Mouse (Mus musculus): Measurements from ENCODE around the gene Zfp658. TPM values are rescaled to one million over a fixed set of nuclear protein-coding genes. Genes with fewer than 3 reads are reported as not detected.

The Zfp658 gene
- total RNA-seq, 2 experiments from 2014 or later = 2.2 to 2.3 TPM

DNA sequence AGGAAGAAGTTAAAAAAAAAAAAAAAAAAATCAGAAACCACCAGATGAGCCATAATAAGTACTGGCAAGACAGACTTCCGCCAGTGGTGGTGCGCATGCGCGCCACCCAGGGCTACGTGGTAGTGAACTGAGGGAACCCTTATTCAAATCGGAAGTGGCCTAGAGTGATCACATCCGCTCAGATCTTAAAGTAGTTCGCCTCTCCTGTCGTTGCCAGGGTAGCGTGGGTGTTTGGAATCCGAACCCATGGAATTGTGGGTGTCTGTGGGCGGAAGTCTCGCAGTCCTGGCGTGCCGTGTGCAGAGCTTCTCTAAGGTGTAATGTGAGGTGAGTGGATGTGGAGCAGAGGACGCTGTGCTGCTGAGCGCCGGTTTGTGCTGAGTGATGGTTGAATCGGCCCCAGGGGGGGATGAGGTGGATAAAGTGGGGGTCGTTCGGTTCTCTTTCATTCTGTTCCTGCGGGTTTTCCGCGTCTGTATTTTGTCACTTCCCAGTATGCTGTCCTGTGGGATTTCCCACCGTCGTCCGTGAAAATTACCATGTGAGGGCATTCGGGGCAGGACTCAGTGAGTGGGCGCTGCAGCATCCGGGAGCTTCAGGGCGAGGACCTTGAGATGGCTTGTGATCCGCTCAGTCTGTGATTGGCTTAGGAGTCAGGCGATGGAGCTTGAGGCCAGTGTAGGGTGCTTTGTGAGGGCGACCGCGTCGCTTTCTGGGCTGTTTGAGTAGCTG is 17.6 kb downstream of the Zfp658 start, which contains the start of gene Zfp719:
Zfp719 (plus strand) TSS at position 171 of the 732 bp plus-strand sequence.
- peak; percentile 81 to 89 for DNase-seq (ENCODE audit: low spot score in 2 of 2)

DNA sequence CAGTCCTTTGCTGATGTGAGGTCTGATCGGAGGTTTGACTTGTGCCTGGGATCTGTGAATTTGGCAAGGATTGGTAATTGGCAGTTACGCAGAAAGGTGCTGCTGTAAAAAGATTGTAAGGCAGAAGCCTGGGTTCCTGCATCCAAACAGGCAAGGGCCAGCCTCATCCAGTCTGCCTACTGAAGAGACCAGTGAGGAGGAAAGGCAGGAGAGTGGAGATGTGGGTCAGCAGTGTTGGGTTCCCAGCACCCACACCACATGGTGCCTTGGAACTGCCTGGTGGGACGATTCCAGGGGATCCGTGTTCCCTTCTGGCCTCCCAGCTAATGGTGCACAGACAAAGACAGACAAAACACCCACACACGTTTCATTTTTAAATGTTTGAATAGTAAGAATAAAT is 18.5 kb downstream of the Zfp658 start:
- DNase-seq (ENCODE audit: low spot score in 2 of 2) = no peak

- no peak for DNase-seq (ENCODE audit: low spot score in 2 of 2)
Measured at GRCm38 (mm10) chr7:43584790-43585189, 22.7 kb downstream of the Zfp658 start.

GRCm38 (mm10) chr7:43601884-43602283 is 39.8 kb downstream of the Zfp658 start:
- DNase-seq (ENCODE audit: low spot score in 2 of 2) = no peak

DNA sequence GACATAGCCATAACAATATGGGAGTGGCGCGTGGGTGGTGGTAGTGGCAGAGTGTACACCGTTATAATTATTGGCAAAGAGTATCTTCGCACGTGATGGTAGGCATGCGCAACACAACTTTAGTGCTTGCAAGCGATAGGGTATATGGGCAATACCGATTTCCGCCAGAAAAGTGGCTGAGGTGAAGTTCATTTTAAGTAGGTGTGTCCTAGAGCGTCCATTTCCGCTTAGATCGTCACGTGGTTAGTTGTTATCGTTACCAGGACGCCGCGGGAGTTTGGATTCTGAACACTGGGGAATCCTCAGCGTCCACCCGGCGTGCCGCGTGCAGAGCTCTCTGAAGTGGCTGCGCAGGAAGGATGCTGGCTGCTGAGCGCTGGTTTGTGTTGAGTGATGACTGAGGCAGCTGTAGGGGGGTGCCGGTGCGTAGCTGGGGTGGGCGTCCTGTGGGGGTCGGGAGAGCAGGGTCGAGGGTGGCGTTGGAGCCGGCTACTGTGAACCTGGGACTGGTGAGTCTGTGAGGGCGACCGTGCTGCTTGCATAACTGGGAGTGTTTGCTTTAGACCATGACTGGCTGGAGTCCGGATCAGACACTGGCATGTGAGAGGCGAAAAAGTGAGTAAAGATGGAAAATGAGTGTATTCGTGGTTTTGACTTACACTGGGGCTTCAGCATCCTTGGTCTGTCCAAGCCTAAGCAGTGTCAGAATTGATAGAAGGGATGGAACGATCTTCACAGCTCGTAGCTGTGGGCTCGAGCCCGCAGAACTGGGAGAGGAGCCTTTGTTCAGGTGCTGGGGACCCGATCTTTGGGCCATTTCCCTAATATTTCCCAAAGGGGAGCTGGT is 45.1 kb downstream of the Zfp658 start, which contains the start of gene Zfp819:
Zfp819 (plus strand) TSS at position 274 of the 847 bp plus-strand sequence.
- DNase-seq (ENCODE audit: low spot score in 2 of 2) = peak; percentile 29 to 42

- DNase-seq (ENCODE audit: low spot score in 2 of 2) = no peak
Measured at GRCm38 (mm10) chr7:43607743-43608287, 45.8 kb downstream of the Zfp658 start.

- no peak for DNase-seq (ENCODE audit: low spot score in 2 of 2)
Measured at GRCm38 (mm10) chr7:43608316-43608824, 46.3 kb downstream of the Zfp658 start.

DNA sequence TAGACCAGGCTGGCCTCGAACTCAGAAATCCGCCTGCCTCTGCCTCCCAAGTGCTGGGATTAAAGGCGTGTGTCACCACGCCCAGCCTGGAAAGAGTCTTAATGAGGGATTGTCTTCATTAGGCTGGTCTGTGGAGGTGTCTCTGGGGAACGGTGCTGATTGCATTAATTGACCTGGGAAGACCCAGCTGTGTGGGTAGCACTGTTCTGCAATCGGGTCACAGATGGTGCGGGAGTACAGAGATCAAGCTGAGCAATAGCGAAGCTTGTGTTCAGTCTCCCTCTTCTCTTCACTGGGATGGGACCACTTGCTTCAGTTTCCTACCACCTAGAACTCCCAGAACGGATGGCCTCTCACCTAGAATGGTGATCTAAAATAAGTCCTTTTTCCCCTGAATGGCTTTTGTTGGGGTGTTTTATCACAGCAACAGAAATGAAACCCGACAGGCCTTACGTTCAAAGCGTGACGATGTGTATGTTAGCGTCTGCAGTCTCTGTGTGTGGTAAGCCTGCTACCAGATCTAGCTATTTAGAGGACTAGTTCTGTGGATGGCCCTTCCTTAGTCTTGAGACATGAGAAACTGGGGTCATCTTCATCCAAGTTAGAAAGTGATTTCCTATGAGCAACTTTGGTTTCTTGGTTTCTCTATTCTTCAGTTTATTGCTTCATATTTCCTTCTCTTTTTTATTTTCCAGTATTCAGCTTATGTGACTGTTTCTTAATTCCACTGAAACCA is 51.9 kb downstream of the Zfp658 start:
- DNase-seq (ENCODE audit: low spot score in 2 of 2) = no peak

GRCm38 (mm10) chr7:43622927-43623326 is 60.9 kb downstream of the Zfp658 start:
- DNase-seq (ENCODE audit: low spot score in 2 of 2) = no peak

GRCm38 (mm10) chr7:43623819-43624218 is 61.8 kb downstream of the Zfp658 start:
- no peak for DNase-seq (ENCODE audit: low spot score in 2 of 2)

Other genes with a start within 250 kb of the Zfp658 start
- 10 to 100 TPM; 20.0 to 21.5 TPM for gene Zfp715, start 249.0 kb upstream of the Zfp658 start, total RNA-seq (2021)
- gene Siglecf, start 210.9 kb upstream of the Zfp658 start, total RNA-seq (2021) = under 1 TPM; 0.10 to 0.17 TPM
- under 1 TPM in 1 of 2 experiments, not detected in 1; 0.10 TPM for gene Siglecg, start 154.1 kb upstream of the Zfp658 start, total RNA-seq (2021)
- not detected for gene Lim2, start 134.6 kb upstream of the Zfp658 start, total RNA-seq (2021)
- gene Nkg7, start 125.2 kb upstream of the Zfp658 start, total RNA-seq (2021) = not detected
- not detected for gene Cldnd2, start 121.5 kb upstream of the Zfp658 start, total RNA-seq (2021)
- gene Etfb, start 118.2 kb upstream of the Zfp658 start, total RNA-seq (2021) = 100 to 1,000 TPM; 408 to 443 TPM
- 1 to 10 TPM; 1.2 to 1.4 TPM for gene Gm45233, start 118.1 kb upstream of the Zfp658 start, total RNA-seq (2021)
- 1 to 10 TPM; 3.7 to 4.9 TPM for gene Vsig10l, start 99.1 kb upstream of the Zfp658 start, total RNA-seq (2021)
- gene Iglon5, start 72.2 kb upstream of the Zfp658 start, total RNA-seq (2021) = under 1 TPM; 0.54 to 0.64 TPM
- not detected for gene 4931406B18Rik, start 56.3 kb upstream of the Zfp658 start, total RNA-seq (2021)
- gene Cd33, start 17.8 kb upstream of the Zfp658 start, total RNA-seq (2021) = 1 to 10 TPM; 4.4 to 5.5 TPM
- gene Zfp719, start 17.4 kb downstream of the Zfp658 start, total RNA-seq (2021) = 10 to 100 TPM in 1 of 2 experiments, 1 to 10 TPM in 1; 7.8 to 11.8 TPM
- gene Zfp819, start 44.9 kb downstream of the Zfp658 start, total RNA-seq (2021) = not detected
- gene Ceacam18, start 72.5 kb downstream of the Zfp658 start, total RNA-seq (2021) = not detected
- 1 to 10 TPM in 1 of 2 experiments, under 1 TPM in 1; 0.91 to 1.1 TPM for gene Siglece, start 97.9 kb downstream of the Zfp658 start, total RNA-seq (2021)
- gene Ctu1, start 109.8 kb downstream of the Zfp658 start, total RNA-seq (2021) = 1 to 10 TPM; 4.9 to 5.4 TPM
- gene Klk14, start 128.2 kb downstream of the Zfp658 start, total RNA-seq (2021) = not detected
- not detected for gene Klk13, start 150.3 kb downstream of the Zfp658 start, total RNA-seq (2021)
- gene Klk12, start 206.6 kb downstream of the Zfp658 start, total RNA-seq (2021) = not detected
- gene Klk11, start 212.3 kb downstream of the Zfp658 start, total RNA-seq (2021) = not detected
- under 1 TPM in 1 of 2 experiments, not detected in 1; 0.18 TPM for gene Klk10, start 218.8 kb downstream of the Zfp658 start, total RNA-seq (2021)
- not detected for gene Klk9, start 229.6 kb downstream of the Zfp658 start, total RNA-seq (2021)
- 1 to 10 TPM; 2.5 to 3.5 TPM for gene Klk8, start 235.3 kb downstream of the Zfp658 start, total RNA-seq (2021)
- gene Klk7, start 249.0 kb downstream of the Zfp658 start, total RNA-seq (2021) = not detected